Comparison of ENCODE assay signal across 18 mouse cellular contexts in the genomic region with DNA sequence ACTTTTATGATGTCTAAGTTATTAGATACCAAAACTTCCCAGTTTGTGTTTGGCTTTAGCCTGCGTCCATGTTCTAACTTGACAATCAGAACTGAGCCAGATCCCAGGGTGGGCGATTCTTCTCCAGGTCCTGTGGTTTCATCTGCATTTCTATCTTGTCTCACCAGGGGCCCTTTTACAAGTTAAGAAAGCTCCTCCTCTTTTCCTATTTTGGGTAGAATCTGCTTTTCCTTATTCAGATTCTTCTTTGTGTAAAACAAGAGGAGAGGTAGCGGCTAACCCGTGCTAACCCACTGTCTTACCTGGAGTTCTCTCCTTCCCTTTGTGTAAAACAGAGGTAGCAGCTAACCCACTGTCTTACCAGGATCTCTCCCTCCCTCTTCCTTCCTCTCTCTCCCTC.
"Had no signal": no experiment of that assay in that cellular context is flagged by ENCODE, and none has a peak within 500 bp of the region (broad histone marks: within the 10 kb centered on the region; RNA-seq: fewer than 3 reads in every experiment).

No protein-coding gene starts in this region.

- H3K9ac ChIP-seq: liver, postnatal 0 days; lung, embryonic 15.5 days; midbrain, embryonic 13.5 days; midbrain, embryonic 15.5 days; neural tube, embryonic 12.5 days; stomach, embryonic 15.5 days had no signal

- H3K27me3 ChIP-seq: lung, embryonic 15.5 days; megakaryocyte, embryonic 14.5 days; midbrain, embryonic 13.5 days; midbrain, embryonic 15.5 days; neural tube, embryonic 12.5 days; stomach, embryonic 15.5 days had no signal

- H3K9me3 ChIP-seq: lung, embryonic 15.5 days; megakaryocyte, embryonic 14.5 days; midbrain, embryonic 13.5 days; midbrain, embryonic 15.5 days; neural tube, embryonic 12.5 days; stomach, embryonic 15.5 days had no signal

- H3K4me3 ChIP-seq: lung, embryonic 15.5 days; megakaryocyte, embryonic 14.5 days; midbrain, embryonic 13.5 days; midbrain, embryonic 15.5 days; neural tube, embryonic 12.5 days; stomach, embryonic 15.5 days had no signal

- H3K36me3 ChIP-seq: lung, embryonic 15.5 days; midbrain, embryonic 13.5 days; midbrain, embryonic 15.5 days; neural tube, embryonic 12.5 days; stomach, embryonic 15.5 days had no signal

- H3K4me2 ChIP-seq: lung, embryonic 15.5 days; midbrain, embryonic 11.5 days; midbrain, embryonic 13.5 days; midbrain, embryonic 15.5 days; neural tube, embryonic 12.5 days; stomach, embryonic 15.5 days had no signal

- H3K27ac ChIP-seq: lung, embryonic 15.5 days; macrophage; midbrain, embryonic 13.5 days; midbrain, embryonic 15.5 days; neural tube, embryonic 12.5 days; stomach, embryonic 15.5 days; stomach, postnatal 0 days had no signal

- ATAC-seq: liver, postnatal 0 days; lung, postnatal 0 days; midbrain, embryonic 13.5 days; midbrain, embryonic 15.5 days had no signal

- H3K4me1 ChIP-seq: lung, embryonic 15.5 days; megakaryocyte, embryonic 14.5 days; midbrain, embryonic 13.5 days; midbrain, embryonic 15.5 days; neural tube, embryonic 12.5 days; stomach, embryonic 15.5 days had no signal

- DNase-seq: liver, postnatal 0 days; lung, adult 2 months; lung, postnatal 14 days; lung, postnatal 36 days; right cerebral cortex, postnatal 14 days; thymus, adult 2 months; thymus, postnatal 25 days; thymus, postnatal 4 days had no signal
